Mouse (Mus musculus): ENCODE data around the gene Slc13a1.

- TF ChIP-seq CTCF (conservative IDR thresholded peaks at IDR 0.05; ENCODE audit: low read length): no peak
- TF ChIP-seq POU5F1 (IDR thresholded peaks at IDR 0.05; ENCODE audit: borderline replicate concordance, low read length): no peak
- TF ChIP-seq NANOG (IDR thresholded peaks at IDR 0.05; ENCODE audit: borderline replicate concordance, low read length): no peak
These were observed 40.0 kb upstream of the Slc13a1 start for GRCm38 (mm10) chr6:24207866-24208265.

All from E14TG2a.4 (cell line).